Mouse (Mus musculus) kidney, adult 2 months (tissue): ENCODE data around the gene Sptan1.

Experiments used
- CTCF ChIP-seq: fragments of 200-500 bp; conservative IDR thresholded peaks from 2 replicates; pipeline ENCODE4 v1.5.1; 2011; ENCODE audit warnings: low read depth, mild to moderate bottlenecking, control low read depth, low read length, moderate library complexity, mixed read lengths; ENCODE audit not compliant: insufficient read depth, insufficient read length
- POLR2A ChIP-seq: fragments of 200-500 bp; IDR thresholded peaks from one replicate; pipeline ENCODE4 v1.6.1; 2011; ENCODE audit warnings: low read depth, low read length, control low read depth

- TF ChIP-seq CTCF (no peak), POLR2A (no peak)
Observed at GRCm38 (mm10) chr2:29926542-29926941, 38.8 kb upstream of the Sptan1 start.
